11 mouse cellular contexts compared by ENCODE assay signal in the genomic region with DNA sequence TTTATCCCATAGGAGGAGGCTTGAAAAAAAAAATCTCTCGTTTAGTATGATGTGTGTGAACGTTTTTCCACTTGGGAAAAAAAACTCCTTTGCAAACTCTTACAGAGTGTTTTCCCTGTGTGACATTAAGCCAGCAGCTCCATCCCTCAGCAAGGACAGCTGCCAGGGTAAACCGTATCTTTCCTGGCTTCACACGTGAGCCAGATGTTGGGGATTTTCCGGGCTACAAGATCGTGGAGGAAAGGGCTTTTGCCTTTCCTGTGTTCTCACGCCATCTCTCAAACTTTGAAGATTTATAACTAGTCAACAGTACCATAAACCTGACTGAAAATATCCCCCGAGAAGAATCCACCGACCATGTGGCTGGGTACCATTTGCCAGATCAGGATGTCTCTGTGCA.
"Had no signal": no experiment of that assay in that cellular context is flagged by ENCODE, and none has a peak within 500 bp of the region (broad histone marks: within the 10 kb centered on the region; RNA-seq: fewer than 3 reads in every experiment).

No protein-coding gene starts in this region.

- H3K27me3 ChIP-seq: limb, embryonic 12.5 days; midbrain, embryonic 15.5 days; neural tube, embryonic 12.5 days had no signal

- H3K9me3 ChIP-seq: limb, embryonic 12.5 days; midbrain, embryonic 15.5 days; neural tube, embryonic 12.5 days had no signal

- H3K27ac ChIP-seq: limb, embryonic 12.5 days; liver, embryonic 14.5 days; midbrain, embryonic 15.5 days; neural tube, embryonic 12.5 days had no signal

- DNase-seq: kidney, postnatal 25 days; layer of hippocampus, postnatal 36 days; lung, adult 18-20 months; lung, postnatal 4 days; thymus, adult 18-20 months; thymus, postnatal 14 days had no signal

- H3K9ac ChIP-seq: limb, embryonic 12.5 days; liver, embryonic 14.5 days; midbrain, embryonic 15.5 days; neural tube, embryonic 12.5 days had no signal

- H3K4me2 ChIP-seq: limb, embryonic 12.5 days; midbrain, embryonic 11.5 days; midbrain, embryonic 15.5 days; neural tube, embryonic 12.5 days had no signal

- ATAC-seq: midbrain, embryonic 15.5 days had no signal

- H3K36me3 ChIP-seq: limb, embryonic 12.5 days; midbrain, embryonic 15.5 days; neural tube, embryonic 12.5 days had no signal

- H3K4me3 ChIP-seq: limb, embryonic 12.5 days; midbrain, embryonic 15.5 days; neural tube, embryonic 12.5 days had no signal

- H3K4me1 ChIP-seq: midbrain, embryonic 15.5 days; neural tube, embryonic 12.5 days had no signal
